Mouse (Mus musculus) adipocyte (in vitro differentiated cells): ENCODE data around the gene Ergic2.
A peak's percentile ranks its signal among the peaks of the same experiment; 100 is the strongest.
"Not testable (repeated sequence)": the region's sequence is repeated elsewhere in the genome, so short reads cannot be mapped to it uniquely, and the experiment has no call there.

ENCODE experiments used
- DNase-seq: peaks from one replicate; pipeline ENCODE4 v3.0.0-alpha.2; 2016; ENCODE audit warnings: low spot score

The Ergic2 gene

GRCm38 (mm10) chr6:148211391-148211876, 740 bp downstream of the Ergic2 start:
- DNase-seq: peak; percentile 24

DNA sequence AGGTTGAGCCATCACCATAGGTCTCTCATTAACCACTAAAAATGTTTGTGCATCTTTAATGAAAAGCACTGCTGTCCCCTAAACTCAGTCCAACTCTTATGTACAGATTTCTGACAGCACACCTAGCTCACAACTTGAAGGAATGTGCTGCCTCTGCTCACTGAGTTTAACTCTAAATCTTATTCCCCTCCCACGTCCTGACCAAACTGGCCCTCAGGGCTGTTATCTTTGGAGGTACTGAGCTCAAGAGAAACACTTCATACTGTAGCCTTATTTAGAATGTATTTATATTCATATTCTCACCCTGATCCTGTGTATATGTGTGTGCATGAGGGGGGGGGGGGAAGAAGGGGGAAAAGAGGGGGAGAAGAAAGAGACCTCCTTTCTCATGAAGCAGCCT, 4.7 kb downstream of the Ergic2 start:
- DNase-seq: no peak

DNA sequence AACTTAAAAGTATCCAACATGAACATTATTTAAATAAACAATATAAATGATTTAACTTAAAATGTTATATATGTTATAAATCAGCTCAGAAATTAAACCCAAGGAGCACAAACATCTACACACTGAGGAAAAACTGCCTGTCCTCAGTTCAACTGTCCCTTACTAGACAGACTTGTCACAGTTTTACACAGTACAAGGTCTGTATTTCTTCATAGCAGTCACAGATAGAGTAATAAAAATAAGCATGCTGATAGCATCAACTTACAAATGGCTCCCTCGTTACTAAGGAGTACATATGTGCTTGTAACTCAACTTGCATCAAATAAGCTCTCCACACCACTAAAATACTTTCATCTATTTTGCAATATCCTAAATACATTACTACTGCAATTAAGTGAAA, 7.0 kb downstream of the Ergic2 start:
- no peak for DNase-seq

- DNase-seq: no peak
Observed at GRCm38 (mm10) chr6:148199729-148200128, 12.4 kb downstream of the Ergic2 start.

GRCm38 (mm10) chr6:148199177-148199576, 13.0 kb downstream of the Ergic2 start:
- DNase-seq: no peak

GRCm38 (mm10) chr6:148193972-148194701, 18.0 kb downstream of the Ergic2 start:
- DNase-seq: no peak

DNA sequence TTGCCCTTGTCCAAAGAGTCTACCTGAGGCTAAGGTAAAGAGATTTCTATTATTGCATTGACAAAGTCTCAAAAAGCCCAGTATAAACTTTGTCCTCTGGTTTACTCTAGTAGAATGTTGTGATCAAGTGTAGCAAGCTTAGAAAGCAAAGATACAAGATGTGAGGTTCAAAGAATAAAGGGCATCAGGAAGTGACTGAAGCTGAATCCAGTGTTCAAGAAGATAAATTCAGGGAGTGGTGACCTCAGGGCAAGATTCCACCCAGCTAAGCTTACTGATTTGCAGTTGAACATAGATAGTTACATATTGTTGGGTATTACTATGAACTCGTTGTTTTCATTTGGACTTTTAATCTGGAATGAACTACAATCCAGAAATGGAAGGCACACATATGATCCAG, 26.5 kb downstream of the Ergic2 start:
- no peak for DNase-seq

DNA sequence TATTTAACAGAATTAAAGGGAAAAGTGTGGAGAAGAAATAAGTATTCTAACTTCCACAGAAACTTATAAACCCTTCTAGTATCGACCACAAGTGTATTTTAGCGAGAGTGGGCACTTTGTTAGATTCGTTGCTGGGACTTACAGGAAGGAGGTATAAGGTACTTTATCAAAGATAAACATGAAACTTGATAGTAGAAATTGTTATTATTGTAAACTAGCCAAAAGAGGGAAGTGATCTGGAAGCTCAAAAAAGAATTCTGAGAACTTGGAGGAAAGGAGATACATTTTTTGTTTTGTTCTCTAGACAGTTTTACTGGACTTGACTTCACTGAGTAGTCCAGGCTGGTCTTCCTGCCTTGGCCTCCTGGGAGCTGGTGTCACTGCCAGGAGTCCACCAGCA, 39.3 kb downstream of the Ergic2 start:
- DNase-seq: no peak

GRCm38 (mm10) chr6:148152305-148152704, 59.9 kb downstream of the Ergic2 start:
- DNase-seq: not testable (repeated sequence)

GRCm38 (mm10) chr6:148142421-148142820, 69.8 kb downstream of the Ergic2 start:
- DNase-seq: no peak

DNA sequence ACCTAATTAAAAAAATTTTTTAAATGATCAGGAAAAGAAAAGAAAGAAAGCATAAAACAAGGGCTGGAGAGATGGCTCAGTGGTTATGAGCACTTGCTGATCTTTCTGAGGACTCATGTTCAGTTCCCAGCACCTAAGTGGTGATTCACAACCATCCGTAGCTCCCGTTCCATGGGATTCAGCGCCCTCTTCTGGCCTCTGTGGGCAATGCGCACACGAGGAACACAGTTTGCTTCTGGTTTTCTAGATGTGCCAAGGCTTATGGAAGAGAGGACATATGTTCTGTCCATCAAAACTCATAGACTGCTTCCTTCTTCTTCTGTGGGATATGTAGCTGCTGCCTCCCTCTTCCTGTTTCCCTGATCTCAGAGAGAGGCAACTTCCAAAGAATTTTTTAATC, 70.3 kb downstream of the Ergic2 start:
- DNase-seq: no peak

- DNase-seq: no peak
Observed at GRCm38 (mm10) chr6:148139288-148139995, 72.7 kb downstream of the Ergic2 start.

GRCm38 (mm10) chr6:148135769-148136382, 76.3 kb downstream of the Ergic2 start:
- peak; percentile 93 for DNase-seq

DNA sequence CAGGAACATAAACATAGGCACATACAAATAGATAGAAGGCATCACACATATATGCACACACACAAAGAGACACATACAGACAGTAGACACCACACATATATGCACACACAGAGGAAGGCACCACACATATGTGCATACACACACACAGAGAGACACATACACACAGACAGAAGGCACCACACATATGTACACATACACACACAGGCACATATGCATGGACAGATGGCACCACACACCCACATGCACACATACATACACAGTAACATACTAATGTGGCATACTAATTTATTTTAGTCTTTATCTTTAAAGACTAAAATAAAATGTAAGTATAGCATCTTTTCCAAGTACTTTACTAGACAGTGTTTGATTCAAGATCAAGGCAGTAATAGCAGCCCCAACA, 78.6 kb downstream of the Ergic2 start:
- no peak for DNase-seq

GRCm38 (mm10) chr6:148132314-148132713, 79.9 kb downstream of the Ergic2 start:
- no peak for DNase-seq
